Mouse (Mus musculus): ENCODE data around the gene Lix1.

- TF ChIP-seq CTCF (IDR thresholded peaks at IDR 0.05; ENCODE audit: extremely low read depth, insufficient read depth, insufficient read length, insufficient replicate concordance) (no peak), POLR2A (IDR thresholded peaks at IDR 0.05; ENCODE audit: low read depth, low read length) (no peak)
Observed at GRCm38 (mm10) chr17:17405606-17406005, 3.1 kb downstream of the Lix1 start.
